In genomic region chr12:103426710-103427109, GRCm38 (mm10) we compare ENCODE assay signal across 20 mouse cellular contexts. TPM values are rescaled to one million over a fixed set of nuclear protein-coding genes. Genes with fewer than 3 reads are reported as not detected.
DNase-seq lines count a peak whose midpoint lies in the region; ATAC-seq and TF ChIP-seq lines count a peak whose summit lies in the region.
"Had no signal": no experiment of that assay in that cellular context is flagged by ENCODE, and none has a peak within 500 bp of the region (broad histone marks: within the 10 kb centered on the region; RNA-seq: fewer than 3 reads in every experiment).

No protein-coding gene starts in this region.

- no peak for TF ChIP-seq EP300 in stomach, postnatal 0 days (optimal IDR thresholded peaks at IDR 0.05)

- no peak overlapping the region for H3K4me3 ChIP-seq in kidney, embryonic 14.5 days (ENCODE audit: low read length)
- no peak overlapping the region for H3K4me3 ChIP-seq in thymus, adult 2 months (ENCODE audit: control insufficient read depth, insufficient read depth, low read length)
- no peak overlapping the region for H3K4me3 ChIP-seq in stomach, postnatal 0 days (ENCODE audit: low read depth, low read length)

- H3K27ac ChIP-seq in kidney, embryonic 14.5 days (ENCODE audit: low read depth, low read length), result no peak overlapping the region
- H3K27ac ChIP-seq in thymus, adult 2 months (ENCODE audit: control insufficient read depth, insufficient read depth, low read length), result no peak overlapping the region
- no peak overlapping the region for H3K27ac ChIP-seq in stomach, postnatal 0 days (replicated peaks)
- H3K27ac ChIP-seq: limb, embryonic 13.5 days; lung, embryonic 15.5 days had no signal

- no peaks in the 10 kb centered on the region for H3K9me3 ChIP-seq in kidney, embryonic 14.5 days (ENCODE audit: control insufficient read depth, low read length)
- no peaks in the 10 kb centered on the region for H3K9me3 ChIP-seq in stomach, postnatal 0 days (ENCODE audit: control insufficient read depth, low read length)
- H3K9me3 ChIP-seq: forebrain, embryonic 12.5 days; limb, embryonic 13.5 days; lung, embryonic 15.5 days had no signal

- no peaks in the 10 kb centered on the region for H3K27me3 ChIP-seq in kidney, embryonic 14.5 days (ENCODE audit: control insufficient read depth, insufficient read depth, low read length)
- no peaks in the 10 kb centered on the region for H3K27me3 ChIP-seq in thymus, adult 2 months (ENCODE audit: control insufficient read depth, insufficient read depth, low read length)
- H3K27me3 ChIP-seq in stomach, postnatal 0 days (ENCODE audit: control insufficient read depth, insufficient read depth, low read length), result no peaks in the 10 kb centered on the region
- H3K27me3 ChIP-seq: forebrain, embryonic 12.5 days; limb, embryonic 13.5 days; lung, embryonic 15.5 days had no signal

- TF ChIP-seq CTCF in thymus, adult 2 months (IDR thresholded peaks at IDR 0.05; ENCODE audit: borderline replicate concordance, control insufficient read depth, extremely low read depth, insufficient read depth, low read length, poor library complexity), result no peak
- TF ChIP-seq CTCF in stomach, postnatal 0 days (IDR thresholded peaks at IDR 0.05; ENCODE audit: low read depth), result peak; percentile 14; the same call in 1 of the 2 replicates

- 0 out of 2 replicates have a peak, but pooled peaks cover 6% of the 10 kb centered on the region for H3K4me1 ChIP-seq in kidney, embryonic 14.5 days (ENCODE audit: control insufficient read depth, insufficient read depth, low read length)
- peaks cover 13% of the 10 kb centered on the region for H3K4me1 ChIP-seq in thymus, adult 2 months (replicated peaks; ENCODE audit: control insufficient read depth, insufficient read depth, low read length)
- peaks cover 8% of the 10 kb centered on the region; the same call in 1 of the 2 replicates for H3K4me1 ChIP-seq in stomach, postnatal 0 days (replicated peaks; ENCODE audit: control insufficient read depth, insufficient read depth)

- no peak overlapping the region for H3K4me2 ChIP-seq in kidney, embryonic 14.5 days (replicated peaks; ENCODE audit: low read depth, low read length)
- H3K4me2 ChIP-seq in stomach, postnatal 0 days (replicated peaks; ENCODE audit: low read depth), result no peak overlapping the region

- 89% methylated on average over 7 of the region's 7 CpGs for WGBS in kidney, embryonic 14.5 days
- 94% methylated on average over 7 of the region's 7 CpGs for WGBS in thymus, adult 2 months
- WGBS in stomach, postnatal 0 days, result 88% methylated on average over 7 of the region's 7 CpGs

- peaks cover 19% of the 10 kb centered on the region for H3K36me3 ChIP-seq in kidney, embryonic 14.5 days (ENCODE audit: control insufficient read depth, insufficient read depth, low read length)
- peaks cover 9% of the 10 kb centered on the region for H3K36me3 ChIP-seq in thymus, adult 2 months (ENCODE audit: control insufficient read depth, insufficient read depth, low read length)
- H3K36me3 ChIP-seq in stomach, postnatal 0 days (ENCODE audit: control insufficient read depth, insufficient read depth, low read length), result peaks cover 4% of the 10 kb centered on the region; the same call in 1 of the 2 replicates

- peak; percentile 18 to 40 for DNase-seq in cerebellum, adult 18-20 months
- no peak for DNase-seq in cerebellum, postnatal 36 days
- DNase-seq in kidney, postnatal 10 days, result peak; percentile 26
- peak; percentile 21 for DNase-seq in thymus, adult 2 months
- no peak for DNase-seq in thymus, adult 18-20 months
- no peak for DNase-seq in stomach, postnatal 0 days (ENCODE audit: low spot score)
- DNase-seq in left cerebral cortex, adult 8-10 months (ENCODE audit: low spot score in 2 of 2), result no peak
- DNase-seq: B cell, adult 2 months; heart, postnatal 10 days; right cerebral cortex, postnatal 14 days had no signal

- ATAC-seq in kidney, embryonic 14.5 days (ENCODE audit: low FRiP score, low TSS enrichment), result no peak
- ATAC-seq in stomach, postnatal 0 days (ENCODE audit: low FRiP score, low TSS enrichment), result no peak

- no peak overlapping the region for H3K9ac ChIP-seq in kidney, embryonic 14.5 days (ENCODE audit: low read depth, low read length)
- H3K9ac ChIP-seq in stomach, postnatal 0 days (ENCODE audit: low read length), result no peak overlapping the region
- H3K9ac ChIP-seq: forebrain, embryonic 12.5 days had no signal

- TF ChIP-seq POLR2A in thymus, adult 2 months (IDR thresholded peaks at IDR 0.05; ENCODE audit: control insufficient read depth, extremely low read depth, insufficient read depth, low read length, poor library complexity), result no peak

RNA-seq across cellular contexts. Expression of gene Ddx24, which starts 1.1 kb away (rescaled TPM):
- polyA plus RNA-seq in kidney, embryonic 14.5 days (2014; fragmentation: Nextera tagmentation; extraction: Ambion mirVana), result 73.9 and 93.9 TPM in 2 replicates
- polyA plus RNA-seq in thymus, adult 2 months (2012; rRNA removed), result 50.8 and 54.8 TPM in 2 replicates
- 68.8 and 84.8 TPM in 2 replicates for polyA plus RNA-seq in stomach, postnatal 0 days (2015; fragmentation: Nextera tagmentation; extraction: Ambion mirVana)
- 100 to 1,000 TPM; 253 to 278 (median 258) TPM for total RNA-seq in left cerebral cortex, adult 8-10 months (2022)

RNA-seq across cellular contexts. Expression of gene Ifi27, which starts 7.3 kb away (rescaled TPM):
- 22.3 and 22.5 TPM in 2 replicates for polyA plus RNA-seq in kidney, embryonic 14.5 days (2014; fragmentation: Nextera tagmentation; extraction: Ambion mirVana)
- polyA plus RNA-seq in thymus, adult 2 months (2012; rRNA removed), result 457 and 540 TPM in 2 replicates
- 38.9 and 41.9 TPM in 2 replicates for polyA plus RNA-seq in stomach, postnatal 0 days (2015; fragmentation: Nextera tagmentation; extraction: Ambion mirVana)
- 100 to 1,000 TPM in 2 of 4 experiments, 10 to 100 TPM in 2; 75.6 to 125 (median 90.7) TPM for total RNA-seq in left cerebral cortex, adult 8-10 months (2022)

RNA-seq across cellular contexts. Expression of gene Ifi27l2a, which starts 16.8 kb away (rescaled TPM):
- polyA plus RNA-seq in kidney, embryonic 14.5 days (2014; fragmentation: Nextera tagmentation; extraction: Ambion mirVana), result 5.9 and 8.0 TPM in 2 replicates
- polyA plus RNA-seq in thymus, adult 2 months (2012; rRNA removed), result 1,465 and 2,132 TPM in 2 replicates
- polyA plus RNA-seq in stomach, postnatal 0 days (2015; fragmentation: Nextera tagmentation; extraction: Ambion mirVana), result 85.4 and 110 TPM in 2 replicates
- total RNA-seq in left cerebral cortex, adult 8-10 months (2022), result 10 to 100 TPM in 1 of 4 experiments, 1 to 10 TPM in 3; 1.3 to 12.1 (median 5.3) TPM

RNA-seq across cellular contexts. Expression of gene 9330161L09Rik, which starts 19.1 kb away (rescaled TPM):
- 0.22 and 0.26 TPM in 2 replicates for polyA plus RNA-seq in kidney, embryonic 14.5 days (2014; fragmentation: Nextera tagmentation; extraction: Ambion mirVana)
- 1.7 and 2.1 TPM in 2 replicates for polyA plus RNA-seq in thymus, adult 2 months (2012; rRNA removed)
- polyA plus RNA-seq in stomach, postnatal 0 days (2015; fragmentation: Nextera tagmentation; extraction: Ambion mirVana), result 0.18 and 0.27 TPM in 2 replicates
- 1 to 10 TPM; 3.4 to 5.0 (median 4.2) TPM for total RNA-seq in left cerebral cortex, adult 8-10 months (2022)
- polyA plus RNA-seq: lung, embryonic 15.5 days had no signal

RNA-seq across cellular contexts. Expression of gene Ifi27l2b, which starts 30.3 kb away (rescaled TPM):
- not detected in 2 replicates for polyA plus RNA-seq in kidney, embryonic 14.5 days (2014; fragmentation: Nextera tagmentation; extraction: Ambion mirVana)
- polyA plus RNA-seq in thymus, adult 2 months (2012; rRNA removed), result 0.62 and 1.1 TPM in 2 replicates
- polyA plus RNA-seq in stomach, postnatal 0 days (2015; fragmentation: Nextera tagmentation; extraction: Ambion mirVana), result 17.3 and 19.4 TPM in 2 replicates
- not detected for total RNA-seq in left cerebral cortex, adult 8-10 months (2022)
- total RNA-seq: gastrocnemius, adult 18-20 months; heart, adult 8-10 months; heart, postnatal 10 days; left cerebral cortex, adult 18-20 months had no signal
- polyA plus RNA-seq: brain, embryonic 14.5 days; embryonic facial prominence, embryonic 14.5 days; forebrain, embryonic 12.5 days; limb, embryonic 13.5 days; lung, embryonic 15.5 days; myocyte had no signal

Comparison
In these comparisons a context has a peak if more than half of its experiments do, and no peak if none do; other contexts are left out.
1. DNase-seq: peak in cerebellum, adult 18-20 months (2 of 2), kidney, postnatal 10 days (single experiment) and thymus, adult 2 months (single experiment); none in cerebellum, postnatal 36 days (0 of 2), thymus, adult 18-20 months (0 of 2), stomach, postnatal 0 days (single experiment) and left cerebral cortex, adult 8-10 months (0 of 2).
2. RNA of gene Ifi27, which starts 7.3 kb away (polyA plus RNA-seq): 457 to 540 TPM in thymus, adult 2 months; 38.9 to 41.9 TPM in stomach, postnatal 0 days and 22.3 to 22.5 TPM in kidney, embryonic 14.5 days; every median in the first group is over 10 times any median in the second.
3. RNA of gene Ifi27l2a, which starts 16.8 kb away (polyA plus RNA-seq): 1,465 to 2,132 TPM in thymus, adult 2 months; 85.4 to 110 TPM in stomach, postnatal 0 days and 5.9 to 8.0 TPM in kidney, embryonic 14.5 days; every median in the first group is over 10 times any median in the second.